8 mouse cellular contexts compared by ENCODE assay signal in the genomic region with DNA sequence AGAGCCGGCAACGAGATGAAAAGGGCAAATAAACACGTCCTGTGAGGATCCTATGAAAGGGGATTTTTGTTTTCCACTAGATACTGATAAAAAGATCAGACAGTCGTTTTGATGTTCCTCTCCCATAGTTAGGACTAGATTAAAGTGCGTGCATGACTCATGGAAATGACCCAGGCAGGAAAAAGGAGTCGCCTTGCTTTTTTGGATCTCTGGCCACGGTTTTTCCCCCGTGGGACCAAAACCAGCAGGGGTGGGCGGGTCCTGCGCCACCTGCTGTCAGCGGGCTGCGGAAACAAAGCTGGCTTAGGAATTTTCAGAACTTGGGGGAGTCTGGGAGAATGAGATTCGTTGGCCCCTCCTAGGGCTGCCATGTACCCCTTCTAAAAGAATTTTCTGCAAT.
DNase-seq lines count a peak whose midpoint lies in the region; ATAC-seq and TF ChIP-seq lines count a peak whose summit lies in the region.

No protein-coding gene starts in this region.

- H3K9ac ChIP-seq in heart, postnatal 0 days (replicated peaks; ENCODE audit: low read depth, low read length) = no peak overlapping the region

- 0 out of 2 replicates have a peak, but pooled peaks have one; percentile 41 for TF ChIP-seq EP300 in heart, postnatal 0 days (IDR thresholded peaks at IDR 0.05; ENCODE audit: low read depth)

- H3K27ac ChIP-seq in heart, postnatal 0 days (ENCODE audit: low read depth) = peak overlapping the region; percentile 50; the same call in 1 of the 2 replicates

- H3K4me1 ChIP-seq in heart, postnatal 0 days (ENCODE audit: control insufficient read depth, insufficient read depth) = 0 out of 2 replicates have a peak, but pooled peaks cover 3% of the 10 kb centered on the region

- H3K9me3 ChIP-seq in heart, postnatal 0 days (replicated peaks; ENCODE audit: control insufficient read depth, low read length) = no peaks in the 10 kb centered on the region

- ATAC-seq in erythroid progenitor cell, adult 5-6 weeks (replicated peaks; ENCODE audit: low FRiP score, poor library complexity, severe bottlenecking) = peak; percentile 52; the same call in 1 of the 2 replicates
- ATAC-seq in heart, postnatal 0 days (ENCODE audit: insufficient read depth, low read depth) = 0 out of 2 replicates have a peak, but pooled peaks have one; percentile 39

- H3K27me3 ChIP-seq in heart, postnatal 0 days (ENCODE audit: control insufficient read depth, insufficient read depth, low read length) = no peaks in the 10 kb centered on the region

- WGBS in heart, postnatal 0 days = 6% methylated on average over 13 of the region's 13 CpGs

- DNase-seq in urinary bladder, adult 18-20 months (ENCODE audit: low spot score in 2 of 2) = peak; percentile 30 to 62
- DNase-seq in urinary bladder, postnatal 10 days (ENCODE audit: low spot score) = no peak
- peak; percentile 60 for DNase-seq in heart, postnatal 0 days (ENCODE audit: low spot score)
- peak; percentile 79 for DNase-seq in kidney, postnatal 14 days
- peak; percentile 68 to 72 for DNase-seq in lung, postnatal 4 days
- DNase-seq in right cerebral cortex, postnatal 4 days = peak; percentile 39
- no peak for DNase-seq in cerebellum, adult 18-20 months

- TF ChIP-seq CTCF in heart, postnatal 0 days (IDR thresholded peaks at IDR 0.05; ENCODE audit: low read depth) = peak; percentile 67

- H3K4me2 ChIP-seq in heart, postnatal 0 days (ENCODE audit: low read depth, low read length) = peak overlapping the region; percentile 53

- H3K36me3 ChIP-seq in heart, postnatal 0 days (replicated peaks; ENCODE audit: control insufficient read depth, insufficient read depth, low read length) = no peaks in the 10 kb centered on the region

- peak overlapping the region; percentile 25 for H3K4me3 ChIP-seq in heart, postnatal 0 days (ENCODE audit: low read depth, low read length)

Comparison
In these comparisons a context has a peak if more than half of its experiments do, and no peak if none do; other contexts are left out.
1. DNase-seq: peak in urinary bladder, adult 18-20 months (2 of 2), heart, postnatal 0 days (single experiment), kidney, postnatal 14 days (single experiment), lung, postnatal 4 days (2 of 2) and right cerebral cortex, postnatal 4 days (single experiment); none in urinary bladder, postnatal 10 days (single experiment) and cerebellum, adult 18-20 months (0 of 2).